Mouse (Mus musculus): ENCODE results near the gene Cyp4f14.

Cyp4f14 gene

GRCm38 (mm10) chr17:32917131-32917530, at the start of gene Cyp4f14:
Gene Cyp4f14, minus strand, starts transcription at chr17:32917342.
- no peak for DNase-seq (ENCODE audit: low spot score in 2 of 2)

GRCm38 (mm10) chr17:32965623-32966290, 48.6 kb upstream of the Cyp4f14 start, which contains the start of gene Zfp472:
Gene Zfp472, plus strand, starts transcription at chr17:32965814.
- peak; percentile 92 for DNase-seq (ENCODE audit: low spot score in 2 of 2)

- no peak for DNase-seq (ENCODE audit: low spot score in 2 of 2)
Measured at GRCm38 (mm10) chr17:32965253-32965622, 48.1 kb upstream of the Cyp4f14 start.

GRCm38 (mm10) chr17:32951441-32951840, 34.3 kb upstream of the Cyp4f14 start:
- peak; percentile 61 to 78 for DNase-seq (ENCODE audit: low spot score in 2 of 2)

GRCm38 (mm10) chr17:32951006-32951405, 33.9 kb upstream of the Cyp4f14 start:
- no peak for DNase-seq (ENCODE audit: low spot score in 2 of 2)

GRCm38 (mm10) chr17:32950136-32950535, 33.0 kb upstream of the Cyp4f14 start:
- DNase-seq (ENCODE audit: low spot score in 2 of 2), result no peak

GRCm38 (mm10) chr17:32947215-32947914, 30.2 kb upstream of the Cyp4f14 start, which contains the start of gene Cyp4f13:
Gene Cyp4f13, minus strand, starts transcription at chr17:32947402.
- DNase-seq (ENCODE audit: low spot score in 2 of 2), result peak; percentile 92

GRCm38 (mm10) chr17:32946716-32947115, 29.6 kb upstream of the Cyp4f14 start:
- no peak for DNase-seq (ENCODE audit: low spot score in 2 of 2)

- DNase-seq (ENCODE audit: low spot score in 2 of 2), result no peak
Measured at GRCm38 (mm10) chr17:32944402-32945035, 27.4 kb upstream of the Cyp4f14 start.

- no peak for DNase-seq (ENCODE audit: low spot score in 2 of 2)
Measured at GRCm38 (mm10) chr17:32943661-32944060, 26.5 kb upstream of the Cyp4f14 start.

GRCm38 (mm10) chr17:32939831-32940230, 22.7 kb upstream of the Cyp4f14 start:
- no peak for DNase-seq (ENCODE audit: low spot score in 2 of 2)

GRCm38 (mm10) chr17:32927803-32928202, 10.7 kb upstream of the Cyp4f14 start:
- DNase-seq (ENCODE audit: low spot score in 2 of 2), result no peak

- peak; percentile 58 to 63 for DNase-seq (ENCODE audit: low spot score in 2 of 2)
Measured at GRCm38 (mm10) chr17:32924658-32925312, 7.6 kb upstream of the Cyp4f14 start.

GRCm38 (mm10) chr17:32923681-32924080, 6.5 kb upstream of the Cyp4f14 start:
- no peak for DNase-seq (ENCODE audit: low spot score in 2 of 2)

GRCm38 (mm10) chr17:32919123-32919522, 2.0 kb upstream of the Cyp4f14 start:
- DNase-seq (ENCODE audit: low spot score in 2 of 2), result no peak

- no peak for DNase-seq (ENCODE audit: low spot score in 2 of 2)
Measured at GRCm38 (mm10) chr17:32916075-32916474, 1.1 kb downstream of the Cyp4f14 start.

GRCm38 (mm10) chr17:32906172-32906571, 11.0 kb downstream of the Cyp4f14 start:
- no peak for DNase-seq (ENCODE audit: low spot score in 2 of 2)

- peak; percentile 32 to 46 for DNase-seq (ENCODE audit: low spot score in 2 of 2)
Measured at GRCm38 (mm10) chr17:32905239-32905638, 11.9 kb downstream of the Cyp4f14 start.

- DNase-seq (ENCODE audit: low spot score in 2 of 2), result no peak
Measured at GRCm38 (mm10) chr17:32904414-32904813, 12.7 kb downstream of the Cyp4f14 start.

- DNase-seq (ENCODE audit: low spot score in 2 of 2), result no peak
Measured at GRCm38 (mm10) chr17:32901751-32902525, 15.2 kb downstream of the Cyp4f14 start.

- peak in 1 of 2 experiments; percentile 27 for DNase-seq (ENCODE audit: low spot score in 2 of 2)
Measured at GRCm38 (mm10) chr17:32895421-32895820, 21.7 kb downstream of the Cyp4f14 start.

Measured in natural killer cell, adult 2 months (primary cell).